Mouse (Mus musculus) 3T3-L1 (cell line): ENCODE measurements around the gene Mss51.
A peak's percentile ranks its signal among the peaks of the same experiment; 100 is the strongest.

Source experiments
- DNase-seq: peaks from one replicate; pipeline ENCODE4 v3.0.0-alpha.2; 2015; ENCODE audit warnings: low read depth, low spot score

Gene Mss51

GRCm38 (mm10) chr14:20496603-20497002 is at the start of gene Mss51:
Gene Mss51, minus strand, starts transcription at chr14:20496901.
- DNase-seq, result no peak

GRCm38 (mm10) chr14:20546415-20546814 is 49.7 kb upstream of the Mss51 start, which contains the start of gene Ppp3cb:
Gene Ppp3cb, minus strand, starts transcription at chr14:20546573.
- DNase-seq, result peak; percentile 88

- peak; percentile 64 for DNase-seq
Measured at GRCm38 (mm10) chr14:20545529-20546331, 49.0 kb upstream of the Mss51 start.

- peak; percentile 13 for DNase-seq
Measured at GRCm38 (mm10) chr14:20544467-20545411, 48.0 kb upstream of the Mss51 start.

- DNase-seq, result no peak
Measured at GRCm38 (mm10) chr14:20529643-20530042, 32.9 kb upstream of the Mss51 start.

- no peak for DNase-seq
Measured at GRCm38 (mm10) chr14:20520179-20520578, 23.5 kb upstream of the Mss51 start.

GRCm38 (mm10) chr14:20508424-20508823 is 11.7 kb upstream of the Mss51 start:
- DNase-seq, result no peak

- peak; percentile 51 for DNase-seq
Measured at GRCm38 (mm10) chr14:20502966-20503365, 6.3 kb upstream of the Mss51 start.

GRCm38 (mm10) chr14:20499982-20500381 is 3.3 kb upstream of the Mss51 start:
- DNase-seq, result no peak

GRCm38 (mm10) chr14:20486031-20486430 is 10.7 kb downstream of the Mss51 start:
- DNase-seq, result no peak

GRCm38 (mm10) chr14:20482051-20482751 is 14.5 kb downstream of the Mss51 start:
- no peak for DNase-seq

GRCm38 (mm10) chr14:20481211-20481610 is 15.5 kb downstream of the Mss51 start:
- peak; percentile 12 for DNase-seq

GRCm38 (mm10) chr14:20480195-20480579 is 16.5 kb downstream of the Mss51 start:
- no peak for DNase-seq

- DNase-seq, result peak; percentile 70
Measured at GRCm38 (mm10) chr14:20479291-20480194, 17.2 kb downstream of the Mss51 start, which contains the start of gene Anxa7. Gene Anxa7, minus strand, starts transcription at chr14:20480133.

GRCm38 (mm10) chr14:20478801-20479200 is 17.9 kb downstream of the Mss51 start:
- peak; percentile 79 for DNase-seq

GRCm38 (mm10) chr14:20478385-20478784 is 18.3 kb downstream of the Mss51 start:
- DNase-seq, result no peak

- no peak for DNase-seq
Measured at GRCm38 (mm10) chr14:20477261-20478025, 19.3 kb downstream of the Mss51 start.

GRCm38 (mm10) chr14:20460216-20460615 is 36.5 kb downstream of the Mss51 start:
- DNase-seq, result no peak

GRCm38 (mm10) chr14:20458378-20458777 is 38.3 kb downstream of the Mss51 start:
- no peak for DNase-seq

- DNase-seq, result no peak
Measured at GRCm38 (mm10) chr14:20452929-20453328, 43.8 kb downstream of the Mss51 start.
